Mouse (Mus musculus): ENCODE data around the gene Cdc42bpg. TPM values are rescaled to one million over a fixed set of nuclear protein-coding genes. Genes with fewer than 3 reads are reported as not detected.

Gene Cdc42bpg
- total RNA-seq, 2 experiments from 2014 or later, result 2.7 to 2.9 TPM

DNA sequence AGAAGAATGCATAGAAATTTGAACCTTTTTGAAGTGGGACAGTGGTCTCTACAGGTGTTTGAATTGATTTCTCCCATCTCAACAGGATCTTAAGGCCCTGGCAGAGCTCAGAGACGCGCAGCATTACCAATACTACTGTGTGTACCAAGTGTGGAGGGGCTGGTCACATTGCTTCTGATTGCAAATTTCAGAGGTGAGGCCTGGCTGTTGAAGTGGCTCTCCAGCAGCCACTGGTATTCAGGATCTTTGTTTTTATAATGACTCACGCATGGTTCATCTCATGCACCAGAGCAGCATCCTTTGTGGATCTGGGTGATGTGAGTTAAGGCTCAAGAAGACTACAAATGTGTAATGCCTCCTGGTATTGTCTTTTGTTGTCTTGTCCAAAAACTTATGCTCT, 66.2 kb downstream of the Cdc42bpg start:
- intact Hi-C loops (cut with DNase I), result loop anchor here (5.0 kb wide), 1 partner anchor 45 kb away; the partner anchor contains the start of gene Nrxn2
- DNase-seq (ENCODE audit: low spot score in 2 of 2), result no peak

DNA sequence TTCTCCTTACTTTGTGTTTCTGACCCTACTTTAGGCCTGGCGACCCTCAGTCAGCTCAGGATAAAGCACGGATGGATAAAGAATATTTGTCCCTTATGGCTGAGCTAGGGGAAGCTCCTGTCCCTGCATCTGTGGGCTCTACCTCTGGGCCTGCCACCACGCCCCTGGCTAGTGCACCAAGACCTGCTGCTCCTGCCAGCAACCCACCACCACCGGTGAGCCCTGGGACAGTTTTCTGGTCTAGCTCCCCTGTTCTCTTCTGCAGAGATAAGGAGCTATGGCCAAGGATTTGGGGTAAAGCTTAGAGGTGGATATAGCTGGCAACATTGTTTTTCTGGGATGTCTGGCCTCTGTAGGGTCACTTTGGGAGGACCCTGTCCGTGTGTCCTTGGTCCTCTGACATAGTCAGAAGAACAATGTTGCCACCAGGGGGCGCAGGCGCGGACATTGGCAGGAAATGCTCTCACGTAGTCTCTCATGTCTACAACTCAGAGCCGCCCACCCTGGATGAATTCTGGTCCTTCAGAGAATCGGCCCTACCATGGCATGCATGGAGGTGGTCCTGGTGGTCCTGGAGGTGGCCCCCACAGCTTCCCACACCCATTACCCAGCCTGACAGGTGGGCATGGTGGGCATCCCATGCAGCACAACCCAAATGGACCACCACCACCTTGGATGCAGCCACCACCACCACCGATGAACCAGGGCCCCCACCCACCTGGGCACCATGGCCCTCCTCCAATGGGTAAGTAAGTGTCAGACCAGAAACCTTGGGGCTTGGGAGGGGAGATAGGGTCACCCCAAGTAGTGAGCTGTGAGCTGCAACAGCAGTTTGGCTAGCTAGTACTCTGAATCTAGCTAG, 67.5 kb downstream of the Cdc42bpg start:
- intact Hi-C loops (cut with DNase I), result loop anchor here (5.0 kb wide), 1 partner anchor 44 kb away; the partner anchor contains the start of gene Nrxn2
- DNase-seq (ENCODE audit: low spot score in 2 of 2), result peak; percentile 72 to 74

DNA sequence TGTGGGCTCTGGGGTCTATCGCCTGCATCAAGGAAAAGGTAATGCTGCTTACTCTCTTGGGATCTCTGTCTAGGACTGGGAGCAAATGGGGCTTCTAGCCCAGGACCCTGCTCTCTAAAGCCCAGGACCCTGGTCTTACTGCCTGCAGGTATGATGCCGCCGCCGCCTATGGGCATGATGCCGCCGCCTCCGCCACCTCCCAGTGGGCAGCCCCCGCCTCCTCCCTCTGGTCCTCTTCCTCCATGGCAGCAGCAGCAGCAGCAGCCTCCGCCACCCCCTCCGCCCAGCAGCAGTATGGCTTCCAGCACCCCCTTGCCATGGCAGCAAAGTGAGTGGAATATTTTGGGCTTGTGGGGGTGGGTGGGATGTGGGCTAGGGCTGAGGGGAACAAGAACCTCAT, 68.3 kb downstream of the Cdc42bpg start:
- no peak for DNase-seq (ENCODE audit: low spot score in 2 of 2)
- intact Hi-C loops (cut with DNase I), result loop anchor here (5.0 kb wide), 1 partner anchor 43 kb away; the partner anchor contains the start of gene Nrxn2

Small RNA genes lying within 50 kb of the gene (microRNA-seq; reads per million reads assigned to microRNA genes)
- gene Mir192, result 13.8 to 18.6 reads per million in 2 experiments
- 23.2 to 31.7 reads per million in 2 experiments for gene Mir194-2
- gene Mir6989, result 3.2 to 5.0 reads per million in 2 experiments

Other genes with a start within 250 kb of the Cdc42bpg start
- gene Mrpl49, start 248.7 kb upstream of the Cdc42bpg start, total RNA-seq (2021), result 10 to 100 TPM; 45.1 to 47.0 TPM
- gene Fau, start 248.6 kb upstream of the Cdc42bpg start, total RNA-seq (2021), result 100 to 1,000 TPM; 593 to 625 TPM
- gene Znhit2, start 245.3 kb upstream of the Cdc42bpg start, total RNA-seq (2021), result 10 to 100 TPM; 33.4 to 38.1 TPM
- 10 to 100 TPM; 24.9 to 25.2 TPM for gene Tm7sf2, start 238.1 kb upstream of the Cdc42bpg start, total RNA-seq (2021)
- 10 to 100 TPM; 71.9 to 77.6 TPM for gene Vps51, start 229.2 kb upstream of the Cdc42bpg start, total RNA-seq (2021)
- not detected for gene Tmem262, start 226.4 kb upstream of the Cdc42bpg start, total RNA-seq (2021)
- gene Gm28374, start 224.2 kb upstream of the Cdc42bpg start, total RNA-seq (2021), result under 1 TPM; 0.53 to 0.55 TPM
- gene Zfpl1, start 221.5 kb upstream of the Cdc42bpg start, total RNA-seq (2021), result 10 to 100 TPM; 36.5 to 37.2 TPM
- under 1 TPM; 0.18 to 0.34 TPM for gene Cdca5, start 221.5 kb upstream of the Cdc42bpg start, total RNA-seq (2021)
- gene AC131692.1, start 212.0 kb upstream of the Cdc42bpg start, total RNA-seq (2021), result not detected
- gene Naaladl1, start 200.7 kb upstream of the Cdc42bpg start, total RNA-seq (2021), result under 1 TPM in 1 of 2 experiments, not detected in 1; 0.21 TPM
- 10 to 100 TPM; 23.7 to 25.0 TPM for gene Sac3d1, start 187.8 kb upstream of the Cdc42bpg start, total RNA-seq (2021)
- gene Snx15, start 178.2 kb upstream of the Cdc42bpg start, total RNA-seq (2021), result 10 to 100 TPM; 36.2 to 43.6 TPM
- gene Batf2, start 165.5 kb upstream of the Cdc42bpg start, total RNA-seq (2021), result under 1 TPM in 1 of 2 experiments, not detected in 1; 0.71 TPM
- 10 to 100 TPM; 71.5 to 76.8 TPM for gene Arl2, start 164.9 kb upstream of the Cdc42bpg start, total RNA-seq (2021)
- gene Majin, start 122.1 kb upstream of the Cdc42bpg start, total RNA-seq (2021), result under 1 TPM in 1 of 2 experiments, not detected in 1; 0.53 TPM
- gene Gpha2, start 80.1 kb upstream of the Cdc42bpg start, total RNA-seq (2021), result not detected
- gene Ppp2r5b, start 70.6 kb upstream of the Cdc42bpg start, total RNA-seq (2021), result 100 to 1,000 TPM; 153 to 165 TPM
- 10 to 100 TPM; 33.1 to 35.6 TPM for gene Atg2a, start 64.8 kb upstream of the Cdc42bpg start, total RNA-seq (2021)
- gene Ehd1, start 29.7 kb upstream of the Cdc42bpg start, total RNA-seq (2021), result 10 to 100 TPM; 35.9 to 40.3 TPM
- 10 to 100 TPM; 69.7 to 70.0 TPM for gene Men1, start 28.5 kb downstream of the Cdc42bpg start, total RNA-seq (2021)
- gene Map4k2, start 34.7 kb downstream of the Cdc42bpg start, total RNA-seq (2021), result 10 to 100 TPM; 83.3 to 92.3 TPM
- 100 to 1,000 TPM; 180 to 195 TPM for gene Sf1, start 57.2 kb downstream of the Cdc42bpg start, total RNA-seq (2021)
- gene Pygm, start 77.9 kb downstream of the Cdc42bpg start, total RNA-seq (2021), result 10 to 100 TPM; 26.8 to 35.5 TPM
- gene Rasgrp2, start 92.9 kb downstream of the Cdc42bpg start, total RNA-seq (2021), result 10 to 100 TPM; 49.8 to 86.4 TPM
- gene Nrxn2, start 112.3 kb downstream of the Cdc42bpg start, total RNA-seq (2021), result 100 to 1,000 TPM; 627 to 654 TPM
- gene Slc22a12, start 236.6 kb downstream of the Cdc42bpg start, total RNA-seq (2021), result under 1 TPM; 0.18 to 0.21 TPM

All from left cerebral cortex, postnatal 25 days (tissue).